Mouse (Mus musculus) NIH3T3 (cell line): ENCODE results near the gene Sgms1.
"Not testable (repeated sequence)": the region's sequence is repeated elsewhere in the genome, so short reads cannot be mapped to it uniquely, and the experiment has no call there.

Experiments
- DNase-seq: peaks from one replicate; pipeline ENCODE4 v3.0.0-alpha.2; 2012; ENCODE audit warnings: low read depth

Sgms1 gene

DNA sequence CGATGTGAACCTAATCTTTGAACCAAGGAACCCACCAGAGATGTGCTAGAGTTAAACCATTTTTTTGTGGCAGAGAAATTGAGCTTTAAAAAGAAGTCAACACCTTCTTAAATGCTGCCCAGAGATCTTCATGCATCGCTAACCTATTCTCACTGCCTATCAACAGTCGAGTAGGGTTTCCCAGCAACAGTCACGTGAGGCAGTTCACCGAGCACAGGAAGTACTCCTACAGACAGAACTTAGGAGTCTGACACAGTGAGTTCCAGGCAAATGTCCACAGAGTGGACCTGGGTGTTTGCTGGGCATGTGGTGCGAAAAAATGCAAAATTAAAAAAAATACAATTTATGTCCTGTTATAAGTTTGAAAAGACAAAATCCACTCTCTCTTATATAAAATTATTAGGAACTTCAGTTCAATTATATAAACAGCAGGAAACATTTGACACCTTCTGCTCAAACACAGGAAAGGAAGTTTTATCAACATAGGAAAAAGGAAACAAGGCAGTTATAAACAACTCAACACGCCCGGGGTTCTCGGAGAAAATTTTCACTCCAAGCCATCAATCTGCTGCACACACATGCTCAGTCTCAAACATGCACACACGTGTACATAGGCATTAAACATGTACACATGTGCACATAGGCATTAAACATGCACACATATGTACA lies 64.3 kb downstream of the Sgms1 start:
- no peak for DNase-seq

DNA sequence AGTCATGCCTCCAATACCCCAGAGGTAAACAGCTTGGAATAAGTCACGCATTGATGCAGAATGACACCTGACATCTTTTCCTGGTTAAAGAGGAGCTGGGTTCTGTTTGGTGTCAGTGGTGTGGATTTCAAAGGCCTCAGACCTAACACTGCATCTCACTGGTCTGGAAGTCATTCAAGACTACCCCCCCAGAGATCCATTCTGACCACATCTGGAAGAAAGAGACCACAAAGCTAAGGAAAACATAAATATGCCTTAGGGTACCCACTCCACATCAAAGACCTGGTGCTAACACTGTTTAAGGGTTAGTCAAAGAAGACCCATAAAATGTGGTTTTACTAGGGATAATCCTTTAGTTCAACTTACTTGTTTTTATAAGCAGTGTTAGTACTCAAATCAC lies 65.0 kb downstream of the Sgms1 start:
- no peak for DNase-seq

DNA sequence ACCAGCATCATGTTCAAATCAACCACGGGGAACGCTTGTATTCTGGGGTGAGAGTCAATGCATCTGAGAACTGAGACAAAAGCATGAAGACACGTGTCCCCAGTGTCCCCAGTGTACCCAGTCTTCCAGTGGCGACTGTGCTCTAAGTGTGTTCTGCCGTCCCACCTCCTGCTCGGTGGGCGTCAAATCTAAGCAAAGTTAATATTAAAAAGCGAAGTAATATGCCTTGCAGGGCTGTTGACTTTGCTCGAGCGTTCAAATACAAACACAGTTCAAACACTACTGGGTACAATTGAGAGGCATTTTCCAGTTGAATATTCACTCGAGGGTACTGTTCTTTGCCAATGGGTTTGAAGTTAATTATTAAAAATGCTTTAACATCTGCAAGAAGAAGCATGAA lies 66.4 kb downstream of the Sgms1 start:
- DNase-seq: no peak

DNA sequence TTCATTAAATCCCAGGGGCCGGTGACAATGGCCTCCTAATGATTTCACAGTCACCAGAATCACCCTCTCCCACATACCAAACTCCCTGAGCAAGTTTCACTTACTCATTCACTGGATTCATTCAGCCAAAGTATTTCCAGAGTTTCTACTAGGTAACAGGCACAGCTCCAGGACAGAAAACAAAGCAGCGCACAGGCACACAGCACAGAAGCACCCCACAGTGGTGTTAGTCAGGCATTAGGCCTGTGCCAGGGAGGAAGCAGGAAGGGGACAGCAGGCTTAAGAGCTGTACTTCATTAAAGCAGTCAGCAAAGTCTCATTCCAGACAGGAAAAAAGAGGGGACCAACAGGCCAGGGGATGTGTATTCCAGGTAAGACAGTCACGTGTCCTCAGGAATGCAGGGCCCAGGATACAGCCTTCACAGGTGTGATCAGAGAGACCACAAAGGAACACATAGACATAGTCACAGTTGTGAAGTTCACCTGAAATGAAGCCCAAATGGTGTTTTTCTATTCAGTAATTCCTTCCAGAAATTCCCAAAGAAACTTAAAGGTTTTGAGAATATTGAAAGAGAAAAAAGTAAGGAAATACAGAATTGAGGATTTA lies 67.0 kb downstream of the Sgms1 start:
- DNase-seq: peak; percentile 78

DNA sequence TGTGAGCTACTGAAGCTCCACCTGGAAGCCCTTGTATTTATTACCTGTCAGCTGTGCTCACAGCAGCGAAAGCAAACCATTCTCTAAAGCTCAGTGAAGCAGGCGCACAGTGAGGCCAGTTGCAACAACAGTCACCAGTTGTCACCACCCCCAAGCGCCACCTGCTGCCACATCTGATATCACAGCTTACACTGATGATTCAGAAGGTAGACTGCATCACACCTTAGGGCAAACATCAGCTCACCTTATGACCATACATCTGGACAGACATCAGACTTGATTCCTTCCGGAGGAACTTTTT lies 69.2 kb downstream of the Sgms1 start:
- DNase-seq: peak; percentile 38

DNA sequence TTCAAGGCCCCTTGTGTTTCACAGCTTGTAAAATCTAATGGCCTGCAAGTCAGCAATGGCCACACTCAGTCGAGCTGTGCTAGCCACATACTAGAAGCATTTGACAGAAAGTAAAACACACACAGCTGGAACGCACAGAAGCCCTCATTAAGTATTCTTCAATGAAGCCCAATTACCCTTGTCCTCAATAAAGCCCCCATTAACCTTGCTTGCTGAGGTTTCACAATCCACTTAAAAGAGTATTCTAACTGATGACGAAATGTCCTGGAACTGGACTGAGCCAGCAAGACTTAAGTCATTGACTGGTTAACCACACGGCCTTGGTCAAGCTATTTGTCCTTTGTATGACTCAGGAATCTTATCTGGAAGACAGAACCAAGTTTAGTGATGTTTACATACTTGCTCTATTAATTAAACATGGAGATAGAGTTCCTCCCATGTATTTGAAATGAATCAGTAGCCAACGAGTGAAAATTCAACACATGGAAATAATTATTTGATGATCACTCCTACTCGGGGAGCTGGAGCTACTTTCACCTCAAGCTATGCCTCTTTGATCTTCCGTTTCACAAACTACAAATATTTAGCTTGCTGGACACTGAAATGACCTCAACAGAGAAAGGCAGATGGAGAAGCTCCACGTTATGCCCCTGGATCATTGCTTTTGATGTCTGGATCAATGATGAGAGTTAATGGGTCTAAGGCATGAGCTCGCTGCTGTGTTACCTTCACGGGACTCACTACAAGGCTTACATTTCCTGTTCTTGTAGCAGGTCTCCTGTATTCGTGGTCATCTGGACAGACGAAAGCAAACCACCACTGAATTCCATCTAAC lies 69.8 kb downstream of the Sgms1 start:
- peak; percentile 63 for DNase-seq

DNA sequence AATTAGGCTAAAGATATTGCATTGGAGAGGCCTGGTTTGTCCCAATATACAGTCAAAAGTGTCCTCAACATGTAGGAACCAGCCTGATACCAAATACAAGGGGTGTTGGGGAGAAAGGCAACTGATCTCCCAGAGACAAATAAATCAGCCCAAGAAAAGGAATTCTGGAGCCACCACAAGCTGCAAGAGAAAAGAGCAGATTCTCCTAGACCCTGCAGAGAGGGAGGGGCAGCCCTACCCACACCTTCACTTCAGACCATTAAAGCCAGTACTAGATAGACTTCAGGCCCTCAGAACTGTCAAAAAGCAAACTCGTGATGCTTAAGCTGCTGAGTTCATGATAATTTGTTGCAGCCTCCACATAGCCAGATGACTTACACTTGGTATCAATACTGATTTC lies 70.5 kb downstream of the Sgms1 start:
- DNase-seq: no peak

DNA sequence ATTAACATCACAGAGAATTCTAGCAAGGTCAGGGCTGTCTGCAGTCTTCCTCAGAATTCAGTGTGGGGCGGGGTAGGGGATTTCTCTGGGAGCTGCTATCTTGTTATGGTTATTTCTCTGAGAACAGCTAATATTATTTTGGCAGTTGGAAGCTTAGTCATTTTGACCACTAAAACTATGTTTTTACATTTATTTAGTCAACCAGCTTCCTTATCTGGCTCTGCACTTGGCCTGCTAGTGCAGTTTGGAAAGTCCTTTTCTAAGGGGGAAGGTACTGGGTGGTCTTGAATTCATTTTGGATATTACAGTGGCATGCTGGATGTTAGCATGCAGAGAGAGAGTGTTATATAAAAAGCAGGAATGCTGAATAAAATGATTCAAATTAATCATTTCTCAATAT lies 72.2 kb downstream of the Sgms1 start:
- DNase-seq: not testable (repeated sequence)

DNA sequence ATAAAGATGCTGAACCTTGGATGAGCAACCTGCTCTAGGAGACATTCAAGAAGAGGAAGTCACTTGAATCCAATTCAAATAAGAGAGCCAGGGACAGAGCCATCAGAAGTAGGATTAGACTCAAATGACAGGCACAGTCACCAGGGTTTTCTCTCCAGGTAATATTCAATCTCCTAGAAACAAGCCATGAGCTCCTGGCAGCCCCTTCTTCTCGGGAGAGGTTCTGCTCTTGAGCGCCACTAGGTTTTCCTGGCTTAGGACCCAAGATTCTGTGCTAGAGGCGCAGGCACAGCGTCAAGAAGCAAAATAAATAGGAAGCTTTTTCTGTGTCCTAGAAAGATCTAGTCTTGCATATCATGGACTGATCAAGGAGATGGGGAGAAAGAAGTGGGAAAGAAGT lies 76.2 kb downstream of the Sgms1 start:
- DNase-seq: no peak

DNA sequence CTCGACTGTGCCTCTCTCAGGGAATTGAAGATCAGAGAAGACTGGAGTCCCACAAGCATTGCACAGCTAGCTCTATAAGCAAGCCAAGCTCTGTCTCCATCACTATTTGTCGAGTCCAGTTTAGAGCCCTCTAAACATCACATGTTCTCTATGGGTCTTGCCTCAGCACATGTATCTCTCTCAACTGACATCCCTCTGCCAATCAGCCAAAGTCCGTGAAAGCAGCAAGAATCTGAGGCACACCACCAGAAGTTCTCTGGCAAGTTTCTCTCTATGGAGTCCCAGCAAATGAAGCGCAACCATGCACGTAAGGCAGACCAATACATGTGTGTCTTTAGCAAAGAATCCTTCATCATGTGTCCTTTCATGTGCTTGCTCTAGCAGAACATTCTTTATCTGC lies 77.8 kb downstream of the Sgms1 start:
- DNase-seq: no peak

DNA sequence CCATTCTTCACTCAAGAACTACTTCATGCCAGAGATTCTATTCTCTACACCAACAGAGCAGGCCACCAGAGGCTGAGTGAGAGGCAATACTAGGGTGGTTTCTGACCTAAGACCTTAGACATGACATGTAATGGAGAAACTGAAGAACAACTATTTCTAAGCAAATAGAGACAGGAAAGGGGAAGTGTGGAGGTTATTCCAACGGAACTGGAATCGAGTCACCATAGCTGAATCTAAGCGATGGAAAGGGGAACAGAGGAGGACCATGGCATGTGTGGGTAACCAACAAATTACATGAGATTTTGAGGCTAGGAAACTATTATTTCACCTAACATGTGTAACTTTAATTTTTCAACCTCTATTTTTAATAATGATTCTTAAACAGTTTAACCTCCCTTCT lies 78.5 kb downstream of the Sgms1 start:
- DNase-seq: no peak

DNA sequence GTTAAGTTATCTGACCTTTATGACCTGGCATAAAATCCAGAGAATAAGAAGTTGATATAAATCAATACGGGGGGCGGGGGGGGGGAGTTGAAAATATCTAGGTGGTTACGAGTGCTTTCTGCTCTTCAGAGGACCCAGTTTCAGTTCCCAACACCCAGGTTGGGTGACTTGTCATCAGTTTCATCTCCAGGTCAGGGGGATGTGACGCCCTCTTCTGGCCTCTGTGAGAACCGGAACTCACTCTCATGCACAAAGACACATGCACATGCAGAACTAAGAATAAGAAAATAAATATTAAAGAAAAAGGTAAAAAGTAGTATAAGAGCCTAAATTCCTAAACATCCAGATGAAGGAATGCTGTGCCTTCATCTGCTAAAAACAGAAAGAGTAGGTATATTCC lies 79.0 kb downstream of the Sgms1 start:
- DNase-seq: no peak

DNA sequence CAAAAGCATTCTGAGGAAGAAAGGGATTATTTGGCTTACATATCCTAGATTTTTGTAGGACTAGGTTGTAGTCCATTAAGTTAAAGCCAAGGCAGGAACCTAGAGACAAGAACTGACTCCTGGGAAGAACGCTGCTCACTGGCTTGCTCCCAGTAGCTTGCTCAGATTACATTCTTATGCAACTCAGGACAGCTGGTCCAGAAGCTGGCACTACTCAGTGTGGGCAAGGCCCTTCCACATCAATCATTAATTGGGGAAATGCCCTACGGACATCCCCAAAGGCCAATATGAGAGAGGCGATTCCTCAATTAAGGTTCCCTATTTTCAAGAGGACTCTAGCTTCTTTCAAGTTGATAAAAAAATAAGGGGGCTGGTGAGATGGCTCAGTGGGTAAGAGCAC lies 80.2 kb downstream of the Sgms1 start:
- peak; percentile 63 for DNase-seq

DNA sequence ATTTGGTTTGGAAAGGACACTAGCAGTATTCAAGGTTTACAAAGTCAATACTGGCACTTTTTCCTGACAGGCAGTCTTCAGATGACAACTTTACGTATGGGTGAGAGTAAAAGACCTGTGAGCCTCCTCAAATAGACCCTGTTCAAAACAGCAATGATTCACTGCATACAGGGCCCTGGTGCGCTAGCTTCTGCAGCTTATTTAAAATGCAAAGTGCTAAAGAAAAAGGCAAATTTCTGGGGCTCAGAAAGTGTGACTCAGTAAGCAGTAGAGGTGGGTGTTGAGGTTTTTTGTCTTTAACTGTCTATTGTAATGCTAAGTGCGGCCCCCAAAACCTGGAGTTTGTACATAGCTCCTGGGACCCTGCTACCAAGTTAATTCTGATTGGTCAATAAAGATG lies 81.2 kb downstream of the Sgms1 start:
- no peak for DNase-seq

DNA sequence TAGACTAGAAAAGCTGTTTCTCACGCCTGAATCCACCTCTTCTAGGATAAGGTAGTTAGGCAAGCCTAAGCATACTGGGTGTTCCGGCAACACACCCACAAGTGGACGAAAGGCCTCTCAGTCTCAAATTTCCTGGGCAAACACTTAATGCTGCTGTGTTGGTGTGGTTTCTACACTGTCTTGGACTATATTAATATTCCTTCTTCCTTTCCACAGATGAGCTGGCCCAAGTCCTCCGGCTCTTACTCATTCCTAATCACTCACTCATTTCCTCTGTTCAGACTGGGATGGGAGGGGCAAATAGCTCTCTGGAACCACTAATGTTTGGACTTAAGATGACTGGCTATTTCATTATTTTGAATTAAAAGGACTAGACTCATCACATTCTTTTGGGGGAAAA lies 84.6 kb downstream of the Sgms1 start:
- DNase-seq: peak; percentile 89

DNA sequence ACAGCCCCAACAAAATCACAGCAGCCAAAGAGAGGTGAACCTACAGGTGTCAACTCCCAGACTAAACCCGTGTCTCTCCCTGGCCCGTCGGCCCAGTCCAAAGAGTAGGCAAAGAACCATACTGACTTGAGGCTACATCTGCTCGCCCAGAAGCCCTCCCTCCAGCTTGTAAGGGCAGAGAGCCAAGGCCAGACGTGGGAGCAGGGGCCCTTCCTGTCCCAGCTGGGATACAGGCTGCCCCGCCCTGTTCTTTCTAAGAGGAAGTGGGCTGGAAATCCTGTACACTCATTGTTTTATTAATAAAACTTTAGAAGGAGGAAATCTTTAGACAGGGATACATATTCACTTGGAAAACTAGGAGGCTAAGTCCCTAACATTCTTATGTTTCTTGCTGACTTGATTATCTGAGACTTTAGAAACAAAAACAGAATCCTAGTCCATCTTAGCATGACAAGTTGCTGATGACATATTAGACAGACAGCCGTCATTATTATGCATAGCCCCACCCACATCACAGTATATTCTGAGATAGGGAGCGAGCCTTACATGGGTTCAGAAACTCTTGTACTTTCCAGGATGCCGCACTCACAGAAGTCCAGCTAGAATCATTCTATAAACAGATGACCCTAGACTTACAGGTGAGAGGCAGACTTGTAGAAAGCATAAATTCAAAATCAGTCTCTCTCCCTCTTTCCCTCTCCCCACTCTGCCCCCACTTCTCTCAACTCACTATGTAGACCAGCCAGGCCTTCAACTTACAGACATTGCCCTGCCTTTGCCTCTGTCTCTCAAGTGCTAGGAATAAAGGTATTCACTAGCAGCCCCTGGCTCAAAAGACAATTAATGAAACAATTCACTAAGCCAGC lies 85.3 kb downstream of the Sgms1 start:
- DNase-seq: peak; percentile 60

DNA sequence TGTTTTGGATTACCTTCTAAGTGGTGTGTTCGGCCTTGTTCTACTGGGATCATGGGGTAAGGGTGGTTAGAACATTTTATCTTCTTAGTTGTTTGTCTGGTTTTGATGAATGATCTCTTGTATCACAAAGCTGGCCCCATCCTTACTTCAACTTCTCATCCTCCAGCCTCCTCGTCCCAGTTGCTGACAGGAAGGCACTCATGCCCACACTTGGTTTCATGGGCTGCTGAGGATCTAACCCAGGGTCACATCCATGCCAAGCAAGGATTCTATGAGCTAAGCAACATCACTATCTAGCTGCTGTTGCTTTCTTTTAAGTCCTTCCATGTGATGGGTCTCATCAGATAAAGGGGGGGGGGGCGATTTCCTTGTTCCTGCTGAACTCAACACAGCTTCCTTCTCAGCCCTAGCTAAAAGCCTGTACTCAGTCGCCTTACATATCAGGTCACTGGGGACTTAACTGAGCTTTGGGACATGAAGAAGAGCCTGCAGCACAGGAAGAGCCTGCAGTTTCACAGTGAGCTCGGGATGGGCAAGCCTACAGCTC lies 86.6 kb downstream of the Sgms1 start:
- no peak for DNase-seq

DNA sequence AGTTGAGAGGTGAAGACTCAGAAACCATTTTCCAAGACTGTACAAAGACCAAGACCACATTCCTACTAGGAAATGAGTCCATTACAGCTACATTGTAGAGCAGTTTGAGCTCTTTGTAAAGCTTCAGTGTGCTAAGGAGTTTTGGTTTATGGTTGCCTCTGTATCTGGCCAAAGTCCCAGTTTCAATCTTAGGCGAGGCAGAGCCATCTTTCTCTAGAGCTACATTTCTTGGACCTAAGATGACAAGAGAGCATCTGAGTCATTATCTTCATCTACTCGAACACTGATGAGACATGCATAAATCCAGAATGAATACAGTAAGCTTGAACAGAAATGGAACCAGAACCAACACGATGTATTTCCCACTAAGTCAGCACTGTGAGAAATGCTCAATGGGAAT lies 87.9 kb downstream of the Sgms1 start:
- peak; percentile 28 for DNase-seq

DNA sequence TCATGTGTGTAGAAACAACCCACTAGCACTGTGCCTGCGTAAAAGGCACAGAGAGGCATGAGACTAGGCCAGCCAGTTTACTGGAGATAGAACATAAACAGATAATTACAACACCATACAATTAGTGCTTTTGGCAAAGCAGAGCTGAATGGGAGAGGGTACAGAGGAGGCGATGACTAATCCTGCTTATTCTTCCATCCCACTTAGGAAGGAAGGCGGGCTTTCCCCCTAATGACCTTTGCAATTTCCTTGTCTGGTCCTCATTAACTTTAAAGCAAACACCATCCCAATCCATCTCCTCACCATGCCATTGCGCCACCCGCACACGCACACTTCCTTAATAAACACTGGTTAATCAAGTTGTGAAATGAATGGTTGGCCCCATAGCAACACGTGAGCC lies 91.3 kb downstream of the Sgms1 start:
- DNase-seq: no peak

DNA sequence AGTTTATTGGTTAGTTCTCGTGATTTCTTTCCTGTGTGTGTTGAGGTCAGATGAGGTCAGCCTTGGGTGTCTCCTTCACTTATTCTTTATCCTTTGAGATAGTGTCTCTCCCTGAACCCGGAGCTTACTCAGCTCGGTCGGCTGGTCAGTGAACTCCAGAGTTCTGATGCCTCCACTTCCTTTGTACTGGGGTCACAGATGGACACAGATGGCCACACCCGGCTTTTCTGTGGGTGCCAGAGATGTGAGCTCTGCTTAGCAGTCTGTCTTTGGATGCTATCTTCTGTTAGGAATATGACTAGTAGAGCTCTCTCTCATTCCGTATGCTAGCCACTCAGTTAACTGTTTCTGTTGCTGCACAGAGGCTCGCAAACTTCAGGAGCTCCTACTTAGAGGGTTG lies 92.7 kb downstream of the Sgms1 start:
- DNase-seq: no peak

DNA sequence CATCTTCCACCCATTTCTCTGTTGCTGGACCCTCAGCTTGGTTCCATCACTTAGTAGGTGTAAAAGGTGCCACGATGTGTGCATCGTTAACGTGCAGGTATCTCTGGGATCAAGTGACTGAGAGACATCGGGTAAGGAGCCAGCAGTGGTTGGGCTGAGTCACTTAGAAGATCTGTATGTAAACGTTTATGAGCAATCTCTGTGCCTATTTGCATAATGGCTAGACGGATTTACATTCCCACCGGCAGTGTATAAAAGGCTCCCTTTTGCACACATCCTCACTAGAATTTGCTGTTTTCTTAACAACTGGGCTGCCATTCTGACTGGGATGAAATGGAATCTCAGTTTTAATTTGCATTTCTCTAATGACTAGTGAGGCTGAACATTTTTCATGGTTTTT lies 93.9 kb downstream of the Sgms1 start:
- DNase-seq: no peak
